Mouse (Mus musculus): Measurements from ENCODE around the gene Gm21985. TPM values are rescaled to one million over a fixed set of nuclear protein-coding genes. Genes with fewer than 3 reads are reported as not detected.
"Not testable (repeated sequence)": the region's sequence is repeated elsewhere in the genome, so short reads cannot be mapped to it uniquely, and the experiment has no call there.

Gm21985 gene
- polyA plus RNA-seq, 1 experiment from 2014 or later: not detected

- not testable (repeated sequence) for ATAC-seq (replicated peaks; ENCODE audit: insufficient number of reproducible peaks, low FRiP score, low TSS enrichment, low read depth)
Measured at GRCm38 (mm10) chr2:112286062-112286461, 19.9 kb downstream of the Gm21985 start.

GRCm38 (mm10) chr2:112287059-112287458, 20.9 kb downstream of the Gm21985 start:
- H3K9me3 ChIP-seq (replicated peaks; ENCODE audit: control insufficient read depth, low read length): no peaks in the 10 kb centered on the region
- WGBS: 72% methylated on average over 4 of the region's 4 CpGs
- H3K27me3 ChIP-seq (ENCODE audit: control insufficient read depth, insufficient read depth, low read length): no peaks in the 10 kb centered on the region
- no peak overlapping the region for H3K4me2 ChIP-seq (ENCODE audit: low read depth, low read length)
- no peaks in the 10 kb centered on the region for H3K4me1 ChIP-seq (ENCODE audit: control insufficient read depth, insufficient read depth, low read length)
- H3K36me3 ChIP-seq (replicated peaks; ENCODE audit: control insufficient read depth, insufficient read depth, low read depth, low read length): no peaks in the 10 kb centered on the region
- H3K9ac ChIP-seq (replicated peaks; ENCODE audit: low read length): no peak overlapping the region
- DNase-seq (ENCODE audit: low spot score) (no peak), ATAC-seq (replicated peaks; ENCODE audit: insufficient number of reproducible peaks, low FRiP score, low TSS enrichment, low read depth) (no peak)
- H3K4me3 ChIP-seq (ENCODE audit: low read depth, low read length): no peak overlapping the region
- H3K27ac ChIP-seq (replicated peaks; ENCODE audit: low read depth, low read length): no peak overlapping the region

More at GRCm38 (mm10) chr2:112286062-112286461, 19.9 kb downstream of the Gm21985 start:
- H3K4me2 ChIP-seq (ENCODE audit: low read depth, low read length); H3K36me3 ChIP-seq (replicated peaks; ENCODE audit: control insufficient read depth, insufficient read depth, low read depth, low read length); DNase-seq (ENCODE audit: low spot score); H3K9ac ChIP-seq (replicated peaks; ENCODE audit: low read length); H3K4me3 ChIP-seq (ENCODE audit: low read depth, low read length); H3K9me3 ChIP-seq (replicated peaks; ENCODE audit: control insufficient read depth, low read length); H3K27ac ChIP-seq (replicated peaks; ENCODE audit: low read depth, low read length); H3K4me1 ChIP-seq (ENCODE audit: control insufficient read depth, insufficient read depth, low read length); H3K27me3 ChIP-seq (ENCODE audit: control insufficient read depth, insufficient read depth, low read length): not testable (repeated sequence)
- 91% methylated on average over 1 of the region's 1 CpGs for WGBS

GRCm38 (mm10) chr2:112289507-112289906, 23.4 kb downstream of the Gm21985 start:
- Histone ChIP-seq H3K36me3 (replicated peaks; ENCODE audit: control insufficient read depth, insufficient read depth, low read depth, low read length) (no peaks in the 10 kb centered on the region), H3K9me3 (replicated peaks; ENCODE audit: control insufficient read depth, low read length) (no peaks in the 10 kb centered on the region), H3K9ac (replicated peaks; ENCODE audit: low read length) (no peak overlapping the region), H3K27me3 (ENCODE audit: control insufficient read depth, insufficient read depth, low read length) (no peaks in the 10 kb centered on the region), H3K27ac (replicated peaks; ENCODE audit: low read depth, low read length) (no peak overlapping the region), H3K4me1 (ENCODE audit: control insufficient read depth, insufficient read depth, low read length) (no peaks in the 10 kb centered on the region), H3K4me3 (ENCODE audit: low read depth, low read length) (no peak overlapping the region), H3K4me2 (ENCODE audit: low read depth, low read length) (no peak overlapping the region)
- WGBS: 89% methylated on average over 3 of the region's 3 CpGs
- ATAC-seq (replicated peaks; ENCODE audit: insufficient number of reproducible peaks, low FRiP score, low TSS enrichment, low read depth): no peak
- no peak for DNase-seq (ENCODE audit: low spot score)

GRCm38 (mm10) chr2:112292823-112293222, 26.7 kb downstream of the Gm21985 start:
- H3K9ac ChIP-seq (replicated peaks; ENCODE audit: low read length): no peak overlapping the region
- no peaks in the 10 kb centered on the region for H3K9me3 ChIP-seq (replicated peaks; ENCODE audit: control insufficient read depth, low read length)
- H3K27me3 ChIP-seq (ENCODE audit: control insufficient read depth, insufficient read depth, low read length): no peaks in the 10 kb centered on the region
- no peak overlapping the region for H3K27ac ChIP-seq (replicated peaks; ENCODE audit: low read depth, low read length)
- H3K4me3 ChIP-seq (ENCODE audit: low read depth, low read length): no peak overlapping the region
- H3K36me3 ChIP-seq (replicated peaks; ENCODE audit: control insufficient read depth, insufficient read depth, low read depth, low read length): no peaks in the 10 kb centered on the region
- no peak for DNase-seq (ENCODE audit: low spot score)
- H3K4me2 ChIP-seq (ENCODE audit: low read depth, low read length): no peak overlapping the region
- no peak for ATAC-seq (replicated peaks; ENCODE audit: insufficient number of reproducible peaks, low FRiP score, low TSS enrichment, low read depth)
- no peaks in the 10 kb centered on the region for H3K4me1 ChIP-seq (ENCODE audit: control insufficient read depth, insufficient read depth, low read length)
- 82% methylated on average over 2 of the region's 2 CpGs for WGBS

- H3K27me3 ChIP-seq (ENCODE audit: control insufficient read depth, insufficient read depth, low read length): no peaks in the 10 kb centered on the region
- ATAC-seq (replicated peaks; ENCODE audit: insufficient number of reproducible peaks, low FRiP score, low TSS enrichment, low read depth) (no peak), DNase-seq (ENCODE audit: low spot score) (no peak)
- no peaks in the 10 kb centered on the region for H3K36me3 ChIP-seq (replicated peaks; ENCODE audit: control insufficient read depth, insufficient read depth, low read depth, low read length)
- no peak overlapping the region for H3K9ac ChIP-seq (replicated peaks; ENCODE audit: low read length)
- no peaks in the 10 kb centered on the region for H3K9me3 ChIP-seq (replicated peaks; ENCODE audit: control insufficient read depth, low read length)
- no peak overlapping the region for H3K4me2 ChIP-seq (ENCODE audit: low read depth, low read length)
- H3K4me3 ChIP-seq (ENCODE audit: low read depth, low read length): no peak overlapping the region
- 87% methylated on average over 3 of the region's 3 CpGs for WGBS
- H3K4me1 ChIP-seq (ENCODE audit: control insufficient read depth, insufficient read depth, low read length): no peaks in the 10 kb centered on the region
- H3K27ac ChIP-seq (replicated peaks; ENCODE audit: low read depth, low read length): no peak overlapping the region
Measured at GRCm38 (mm10) chr2:112296211-112296610, 30.1 kb downstream of the Gm21985 start.

GRCm38 (mm10) chr2:112298221-112298620, 32.1 kb downstream of the Gm21985 start:
- no peaks in the 10 kb centered on the region for H3K4me1 ChIP-seq (ENCODE audit: control insufficient read depth, insufficient read depth, low read length)
- H3K9me3 ChIP-seq (replicated peaks; ENCODE audit: control insufficient read depth, low read length): no peaks in the 10 kb centered on the region
- no peak overlapping the region for H3K9ac ChIP-seq (replicated peaks; ENCODE audit: low read length)

GRCm38 (mm10) chr2:112308671-112309070, 42.6 kb downstream of the Gm21985 start:
- Histone ChIP-seq H3K9ac (replicated peaks; ENCODE audit: low read length) (no peak overlapping the region), H3K9me3 (replicated peaks; ENCODE audit: control insufficient read depth, low read length) (no peaks in the 10 kb centered on the region), H3K4me3 (ENCODE audit: low read depth, low read length) (no peak overlapping the region), H3K4me2 (ENCODE audit: low read depth, low read length) (no peak overlapping the region), H3K27me3 (ENCODE audit: control insufficient read depth, insufficient read depth, low read length) (no peaks in the 10 kb centered on the region), H3K36me3 (replicated peaks; ENCODE audit: control insufficient read depth, insufficient read depth, low read depth, low read length) (no peaks in the 10 kb centered on the region), H3K27ac (replicated peaks; ENCODE audit: low read depth, low read length) (no peak overlapping the region), H3K4me1 (ENCODE audit: control insufficient read depth, insufficient read depth, low read length) (no peaks in the 10 kb centered on the region)
- DNase-seq (ENCODE audit: low spot score): no peak
- WGBS: 92% methylated on average over 3 of the region's 3 CpGs
- no peak for ATAC-seq (replicated peaks; ENCODE audit: insufficient number of reproducible peaks, low FRiP score, low TSS enrichment, low read depth)

More at GRCm38 (mm10) chr2:112298221-112298620, 32.1 kb downstream of the Gm21985 start:
- 91% methylated on average over 4 of the region's 4 CpGs for whole genome bisulfite sequencing
- Histone ChIP-seq H3K4me2 (ENCODE audit: low read depth, low read length) (no peak overlapping the region), H3K27me3 (ENCODE audit: control insufficient read depth, insufficient read depth, low read length) (no peaks in the 10 kb centered on the region), H3K36me3 (replicated peaks; ENCODE audit: control insufficient read depth, insufficient read depth, low read depth, low read length) (no peaks in the 10 kb centered on the region), H3K27ac (replicated peaks; ENCODE audit: low read depth, low read length) (no peak overlapping the region), H3K4me3 (ENCODE audit: low read depth, low read length) (no peak overlapping the region)
- DNase-seq (ENCODE audit: low spot score) (no peak), ATAC-seq (replicated peaks; ENCODE audit: insufficient number of reproducible peaks, low FRiP score, low TSS enrichment, low read depth) (no peak)

- no peak overlapping the region for H3K4me3 ChIP-seq (ENCODE audit: low read depth, low read length)
- no peak overlapping the region for H3K4me2 ChIP-seq (ENCODE audit: low read depth, low read length)
- no peaks in the 10 kb centered on the region for H3K27me3 ChIP-seq (ENCODE audit: control insufficient read depth, insufficient read depth, low read length)
- DNase-seq (ENCODE audit: low spot score) (no peak), ATAC-seq (replicated peaks; ENCODE audit: insufficient number of reproducible peaks, low FRiP score, low TSS enrichment, low read depth) (no peak)
- H3K9ac ChIP-seq (replicated peaks; ENCODE audit: low read length): no peak overlapping the region
- H3K27ac ChIP-seq (replicated peaks; ENCODE audit: low read depth, low read length): no peak overlapping the region
- H3K9me3 ChIP-seq (replicated peaks; ENCODE audit: control insufficient read depth, low read length): no peaks in the 10 kb centered on the region
- 86% methylated on average over 10 of the region's 10 CpGs for WGBS
- H3K4me1 ChIP-seq (ENCODE audit: control insufficient read depth, insufficient read depth, low read length): no peaks in the 10 kb centered on the region
- no peaks in the 10 kb centered on the region for H3K36me3 ChIP-seq (replicated peaks; ENCODE audit: control insufficient read depth, insufficient read depth, low read depth, low read length)
Measured at GRCm38 (mm10) chr2:112309161-112309600, 43.1 kb downstream of the Gm21985 start.
